In genomic region chr12:87267682-87268081, GRCm38 (mm10) we compare ENCODE assay signal across 9 mouse cellular contexts. TPM values are rescaled to one million over a fixed set of nuclear protein-coding genes. Genes with fewer than 3 reads are reported as not detected.
DNase-seq lines count a peak whose midpoint lies in the region; ATAC-seq and TF ChIP-seq lines count a peak whose summit lies in the region.
"Had no signal": no experiment of that assay in that cellular context is flagged by ENCODE, and none has a peak within 500 bp of the region (broad histone marks: within the 10 kb centered on the region; RNA-seq: fewer than 3 reads in every experiment).

No protein-coding gene starts in this region.

- no peaks in the 10 kb centered on the region for H3K9me3 ChIP-seq in megakaryocyte, embryonic 14.5 days
- H3K9me3 ChIP-seq in embryonic facial prominence, embryonic 11.5 days (replicated peaks; ENCODE audit: control insufficient read depth, low read length), result no peaks in the 10 kb centered on the region
- H3K9me3 ChIP-seq in hindbrain, embryonic 14.5 days (ENCODE audit: control insufficient read depth, low read length), result no peaks in the 10 kb centered on the region
- H3K9me3 ChIP-seq in liver, embryonic 14.5 days (ENCODE audit: control insufficient read depth, low read length), result no peaks in the 10 kb centered on the region

- peaks cover 62% of the 10 kb centered on the region for H3K36me3 ChIP-seq in megakaryocyte, embryonic 14.5 days (replicated peaks; ENCODE audit: low read length)
- H3K36me3 ChIP-seq in embryonic facial prominence, embryonic 11.5 days (replicated peaks; ENCODE audit: control insufficient read depth, insufficient read depth, low read depth, low read length), result peaks cover 13% of the 10 kb centered on the region
- peaks cover 50% of the 10 kb centered on the region for H3K36me3 ChIP-seq in hindbrain, embryonic 14.5 days (replicated peaks; ENCODE audit: control insufficient read depth, insufficient read depth)
- peaks cover 43% of the 10 kb centered on the region for H3K36me3 ChIP-seq in liver, embryonic 14.5 days (replicated peaks; ENCODE audit: control insufficient read depth, insufficient read depth, low read depth)
- H3K36me3 ChIP-seq in splenic B cell, adult 2 months (ENCODE audit: control insufficient read depth, insufficient read depth, low read length, poor library complexity, severe bottlenecking), result peaks cover 13% of the 10 kb centered on the region

- peak overlapping the region; percentile 32 for H3K9ac ChIP-seq in embryonic facial prominence, embryonic 11.5 days (replicated peaks; ENCODE audit: low read length)
- peak overlapping the region; percentile 82 for H3K9ac ChIP-seq in hindbrain, embryonic 14.5 days
- H3K9ac ChIP-seq in liver, embryonic 14.5 days (replicated peaks), result peak overlapping the region; percentile 92

- peak; percentile 61 for TF ChIP-seq CTCF in liver, embryonic 14.5 days (IDR thresholded peaks at IDR 0.05; ENCODE audit: low read depth)

- 24% methylated on average over 4 of the region's 4 CpGs for WGBS in embryonic facial prominence, embryonic 11.5 days
- WGBS in hindbrain, embryonic 14.5 days, result 38% methylated on average over 4 of the region's 4 CpGs
- 9% methylated on average over 4 of the region's 4 CpGs for WGBS in liver, embryonic 14.5 days (ENCODE audit: insufficient replicate concordance)

- no peaks in the 10 kb centered on the region for H3K27me3 ChIP-seq in megakaryocyte, embryonic 14.5 days (replicated peaks)
- no peaks in the 10 kb centered on the region for H3K27me3 ChIP-seq in embryonic facial prominence, embryonic 11.5 days (ENCODE audit: control insufficient read depth, insufficient read depth, low read length)
- no peaks in the 10 kb centered on the region for H3K27me3 ChIP-seq in hindbrain, embryonic 14.5 days (ENCODE audit: control insufficient read depth, insufficient read depth, low read length)
- no peaks in the 10 kb centered on the region for H3K27me3 ChIP-seq in liver, embryonic 14.5 days (ENCODE audit: control insufficient read depth, insufficient read depth, low read length)
- H3K27me3 ChIP-seq in splenic B cell, adult 2 months (ENCODE audit: control insufficient read depth, insufficient read depth, low read length, poor library complexity, severe bottlenecking), result no peaks in the 10 kb centered on the region

- ATAC-seq in megakaryocyte, adult 5-6 weeks (ENCODE audit: poor library complexity, severe bottlenecking), result no peak
- no peak for ATAC-seq in embryonic facial prominence, embryonic 11.5 days (replicated peaks; ENCODE audit: insufficient number of reproducible peaks, low FRiP score, low TSS enrichment, low read depth)
- no peak for ATAC-seq in hindbrain, embryonic 14.5 days (ENCODE audit: low FRiP score)
- no peak for ATAC-seq in liver, embryonic 14.5 days (ENCODE audit: insufficient read depth)

- TF ChIP-seq EP300 in liver, embryonic 14.5 days (IDR thresholded peaks at IDR 0.05; ENCODE audit: low read depth), result no peak

- DNase-seq in ZHBTc4 (ENCODE audit: low read depth, low spot score), result peak; percentile 75
- peak; percentile 61 for DNase-seq in embryonic facial prominence, embryonic 11.5 days (ENCODE audit: low spot score)
- no peak for DNase-seq in hindbrain, embryonic 14.5 days (ENCODE audit: low spot score)
- DNase-seq in liver, embryonic 14.5 days (ENCODE audit: low read depth in 3 of 3, low spot score in 3 of 3), result peak in 2 of 3 experiments; percentile 57 to 58
- DNase-seq in splenic B cell, adult 2 months (ENCODE audit: low read depth, low spot score), result peak; percentile 54
- no peak for DNase-seq in ovary, postnatal 10 days (ENCODE audit: low spot score)

- no peak overlapping the region for H3K27ac ChIP-seq in embryonic facial prominence, embryonic 11.5 days (replicated peaks; ENCODE audit: low read depth, low read length)
- H3K27ac ChIP-seq in hindbrain, embryonic 14.5 days, result no peak overlapping the region
- H3K27ac ChIP-seq in liver, embryonic 14.5 days, result no peak overlapping the region

- H3K4me3 ChIP-seq in megakaryocyte, embryonic 14.5 days (replicated peaks), result peak overlapping the region; percentile 94
- H3K4me3 ChIP-seq in embryonic facial prominence, embryonic 11.5 days (ENCODE audit: low read depth, low read length), result peak overlapping the region; percentile 81
- peak overlapping the region; percentile 72 for H3K4me3 ChIP-seq in hindbrain, embryonic 14.5 days (replicated peaks; ENCODE audit: low read length)
- H3K4me3 ChIP-seq in liver, embryonic 14.5 days (ENCODE audit: insufficient read depth in 1 of 2, low read depth in 2 of 2, low read length in 2 of 2), result peak overlapping the region; percentile 70 to 89

- peak overlapping the region; percentile 69 for H3K4me2 ChIP-seq in embryonic facial prominence, embryonic 11.5 days (ENCODE audit: low read depth, low read length)
- peak overlapping the region; percentile 78 for H3K4me2 ChIP-seq in hindbrain, embryonic 14.5 days (replicated peaks)
- H3K4me2 ChIP-seq in liver, embryonic 14.5 days (ENCODE audit: low read depth), result peak overlapping the region; percentile 94

- H3K4me1 ChIP-seq in megakaryocyte, embryonic 14.5 days, result peaks cover 36% of the 10 kb centered on the region
- peaks cover 3% of the 10 kb centered on the region; the same call in 1 of the 2 replicates for H3K4me1 ChIP-seq in embryonic facial prominence, embryonic 11.5 days (ENCODE audit: control insufficient read depth, insufficient read depth, low read length)
- peaks cover 23% of the 10 kb centered on the region for H3K4me1 ChIP-seq in hindbrain, embryonic 14.5 days (replicated peaks; ENCODE audit: control insufficient read depth, insufficient read depth, low read length)
- H3K4me1 ChIP-seq in liver, embryonic 14.5 days (replicated peaks; ENCODE audit: control insufficient read depth in 2 of 2, insufficient read depth in 2 of 2, low read length in 1 of 2), result peaks cover 2 to 7% of the 10 kb centered on the region in 2 experiments; a peak in 3 of 4 replicates

RNA-seq across cellular contexts. Expression of gene Ahsa1, which starts 1.4 kb away (rescaled TPM):
- polyA plus RNA-seq in megakaryocyte, embryonic 14.5 days (2012; ENCODE audit: insufficient read depth, low replicate concordance), result 21.3 and 90.4 TPM in 2 replicates
- 45.5 and 61.6 TPM in 2 replicates for total RNA-seq in megakaryocyte, adult 5-6 weeks (2015)
- 166 and 169 TPM in 2 replicates for total RNA-seq in megakaryocyte, adult 5-6 weeks (2017)
- 245 and 266 TPM in 2 replicates for polyA plus RNA-seq in embryonic facial prominence, embryonic 11.5 days (2014; fragmentation: Nextera tagmentation; extraction: Ambion mirVana)
- polyA plus RNA-seq in hindbrain, embryonic 14.5 days (2014; fragmentation: Nextera tagmentation; extraction: Ambion mirVana), result 169 and 181 TPM in 2 replicates
- 66.5 and 119 TPM in 2 replicates for polyA plus RNA-seq in liver, embryonic 14.5 days (2012; rRNA removed)
- 109 and 117 TPM in 2 replicates for polyA plus RNA-seq in liver, embryonic 14.5 days (2014; fragmentation: Nextera tagmentation; extraction: Ambion mirVana)

RNA-seq across cellular contexts. Expression of gene Vipas39, which starts 1.6 kb away (rescaled TPM):
- 2.2 and 3.4 TPM in 2 replicates for polyA plus RNA-seq in megakaryocyte, embryonic 14.5 days (2012; ENCODE audit: insufficient read depth, low replicate concordance)
- 29.3 and 38.2 TPM in 2 replicates for total RNA-seq in megakaryocyte, adult 5-6 weeks (2015)
- 26.4 and 30.9 TPM in 2 replicates for total RNA-seq in megakaryocyte, adult 5-6 weeks (2017)
- 61.9 and 62.0 TPM in 2 replicates for polyA plus RNA-seq in embryonic facial prominence, embryonic 11.5 days (2014; fragmentation: Nextera tagmentation; extraction: Ambion mirVana)
- polyA plus RNA-seq in hindbrain, embryonic 14.5 days (2014; fragmentation: Nextera tagmentation; extraction: Ambion mirVana), result 56.7 and 58.9 TPM in 2 replicates
- polyA plus RNA-seq in liver, embryonic 14.5 days (2012; rRNA removed), result 6.1 and 7.8 TPM in 2 replicates
- 8.0 and 10.4 TPM in 2 replicates for polyA plus RNA-seq in liver, embryonic 14.5 days (2014; fragmentation: Nextera tagmentation; extraction: Ambion mirVana)

RNA-seq across cellular contexts. Expression of gene Noxred1, which starts 29.1 kb away (rescaled TPM):
- not detected in 2 replicates for polyA plus RNA-seq in megakaryocyte, embryonic 14.5 days (2012; ENCODE audit: insufficient read depth, low replicate concordance)
- total RNA-seq in megakaryocyte, adult 5-6 weeks (2015), result 0.87 and 1.9 TPM in 2 replicates
- total RNA-seq in megakaryocyte, adult 5-6 weeks (2017), result 0.45 and 0.81 TPM in 2 replicates
- 0.67 and 0.72 TPM in 2 replicates for polyA plus RNA-seq in embryonic facial prominence, embryonic 11.5 days (2014; fragmentation: Nextera tagmentation; extraction: Ambion mirVana)
- 1.7 and 2.4 TPM in 2 replicates for polyA plus RNA-seq in hindbrain, embryonic 14.5 days (2014; fragmentation: Nextera tagmentation; extraction: Ambion mirVana)
- 0.16 and 0.26 TPM in 2 replicates for polyA plus RNA-seq in liver, embryonic 14.5 days (2012; rRNA removed)
- polyA plus RNA-seq in liver, embryonic 14.5 days (2014; fragmentation: Nextera tagmentation; extraction: Ambion mirVana), result 0.28 TPM in 1 of 2 replicates, not detected in the other

RNA-seq across cellular contexts. Expression of gene Ism2, which starts 31.8 kb away (rescaled TPM):
- polyA plus RNA-seq in megakaryocyte, embryonic 14.5 days (2012; ENCODE audit: insufficient read depth, low replicate concordance), result 0.04 TPM in 1 of 2 replicates, not detected in the other
- not detected in 2 replicates for total RNA-seq in megakaryocyte, adult 5-6 weeks (2015)
- not detected in 2 replicates for total RNA-seq in megakaryocyte, adult 5-6 weeks (2017)
- 0.34 and 0.98 TPM in 2 replicates for polyA plus RNA-seq in embryonic facial prominence, embryonic 11.5 days (2014; fragmentation: Nextera tagmentation; extraction: Ambion mirVana)
- polyA plus RNA-seq in hindbrain, embryonic 14.5 days (2014; fragmentation: Nextera tagmentation; extraction: Ambion mirVana), result 0.86 and 1.3 TPM in 2 replicates
- polyA plus RNA-seq in liver, embryonic 14.5 days (2012; rRNA removed), result 0.07 and 0.11 TPM in 2 replicates
- polyA plus RNA-seq in liver, embryonic 14.5 days (2014; fragmentation: Nextera tagmentation; extraction: Ambion mirVana), result 0.08 and 0.32 TPM in 2 replicates
- total RNA-seq: heart, postnatal 36 days had no signal

Comparison
In these comparisons a context has a peak if more than half of its experiments do, and no peak if none do; other contexts are left out.
1. DNase-seq: peak in ZHBTc4 (single experiment), embryonic facial prominence, embryonic 11.5 days (single experiment), liver, embryonic 14.5 days (2 of 3) and splenic B cell, adult 2 months (single experiment); none in hindbrain, embryonic 14.5 days (single experiment) and ovary, postnatal 10 days (single experiment).
2. H3K9ac ChIP-seq: peak in every context shown above with its lines; median percentile 92 in liver, embryonic 14.5 days; 82 in hindbrain, embryonic 14.5 days; 32 in embryonic facial prominence, embryonic 11.5 days.
3. Peak in every context shown above with its lines, with median percentiles within 50 percentile points of each other: H3K4me3 ChIP-seq and H3K4me2 ChIP-seq.